Mouse (Mus musculus) liver, embryonic 14.5 days (tissue): ENCODE data around the gene Sh3pxd2a. TPM values are rescaled to one million over a fixed set of nuclear protein-coding genes. Genes with fewer than 3 reads are reported as not detected.

Experiments
- ATAC-seq: fragments of 200-750 bp; cut with Nextera tagmentation; 2 replicates; pipeline ENCODE4 v1.8.0; 2017; ENCODE audit warnings: moderate number of reproducible peaks, mild to moderate bottlenecking, moderate library complexity; ENCODE audit not compliant: insufficient read depth
- DNase-seq, 3 experiments: peaks; one replicate each; pipeline ENCODE4 v3.0.0-alpha.2; 2012 to 2013; ENCODE audit warnings: low read depth in 3 of 3, low spot score in 3 of 3
- H3K27ac ChIP-seq: fragments of 300-500 bp; sonication (generic); 2 replicates; pipeline ENCODE4 v1.5.1; 2014; ENCODE audit warnings: moderate library complexity, mild to moderate bottlenecking, control low read depth, inconsistent platforms
- H3K27me3 ChIP-seq: fragments of 300-500 bp; sonication (generic); 2 replicates; pipeline ENCODE4 v1.6.1; 2014; ENCODE audit warnings: mild to moderate bottlenecking, low read length, moderate library complexity; ENCODE audit not compliant: control insufficient read depth, insufficient read depth
- H3K36me3 ChIP-seq: fragments of 300-500 bp; sonication (generic); replicated peaks from 2 replicates; pipeline ENCODE4 v1.6.1; 2014; ENCODE audit warnings: low read depth; ENCODE audit not compliant: control insufficient read depth, insufficient read depth
- H3K4me1 ChIP-seq, 2 experiments: fragments of 200-500 bp in 1 of 2; fragments of 300-500 bp in 1 of 2; sonication (generic) in 1 of 2; replicated peaks; 2 replicates each; pipeline ENCODE4 v1.6.1; 2012 to 2014; ENCODE audit warnings: antibody characterized with exemption in 1 of 2, inconsistent platforms in 1 of 2, low read length in 1 of 2; ENCODE audit not compliant: control insufficient read depth in 2 of 2, insufficient read depth in 2 of 2
- H3K4me2 ChIP-seq: fragments of 300-500 bp; sonication (generic); 2 replicates; pipeline ENCODE4 v1.6.1; 2014; ENCODE audit warnings: low read depth, mild to moderate bottlenecking, control low read depth, moderate library complexity
- H3K4me3 ChIP-seq, 2 experiments: fragments of 200-500 bp in 1 of 2; fragments of 300-500 bp in 1 of 2; sonication (generic) in 1 of 2; 2 replicates each; pipeline ENCODE4 v1.5.1; 2012 to 2014; ENCODE audit warnings: low read depth in 2 of 2, low read length in 2 of 2, mild to moderate bottlenecking in 2 of 2, control low read depth in 1 of 2, inconsistent platforms in 1 of 2, moderate library complexity in 1 of 2; ENCODE audit not compliant: insufficient read depth in 1 of 2
- H3K9ac ChIP-seq: fragments of 300-500 bp; sonication (generic); replicated peaks from 2 replicates; pipeline ENCODE4 v1.6.1; 2014; ENCODE audit warnings: mild to moderate bottlenecking, control low read depth, moderate library complexity
- H3K9me3 ChIP-seq: fragments of 300-500 bp; sonication (generic); 2 replicates; pipeline ENCODE4 v1.6.1; 2016; ENCODE audit warnings: low read length, mixed read lengths; ENCODE audit not compliant: control insufficient read depth
- CTCF ChIP-seq: IDR thresholded peaks from 2 replicates; pipeline ENCODE4 v1.5.1; 2016; ENCODE audit warnings: antibody characterized with exemption, low read depth, control low read depth
- EP300 ChIP-seq: IDR thresholded peaks from 2 replicates; pipeline ENCODE4 v1.6.1; 2016; ENCODE audit warnings: antibody characterized with exemption, low read depth
- WGBS: fragments of 180-500 bp; shearing (Covaris S2); extraction: QIAGEN DNeasy Blood & Tissue Kit; methylation state at CpG from one replicate; pipeline ENCODE4 v1.1.7; 2014; ENCODE audit not compliant: insufficient replicate concordance; 5-methylcytosine and 5-hydroxymethylcytosine counted together
- polyA plus RNA-seq, 2 experiments: library from polyadenylated mRNA; depleted of rRNA in 1 of 2; stranded (reverse) in 1 of 2; unstranded in 1 of 2; fragments of >200 nt; fragmentation: Nextera tagmentation in 1 of 2; extraction: Ambion mirVana in 1 of 2; gene quantifications; 2 replicates each; pipeline versions ENCODE4 v1.2.1 to v1.2.3; 2012 to 2014

Gene Sh3pxd2a
- polyA plus RNA-seq, 2 experiments: 0.50 to 1.6 TPM

DNA sequence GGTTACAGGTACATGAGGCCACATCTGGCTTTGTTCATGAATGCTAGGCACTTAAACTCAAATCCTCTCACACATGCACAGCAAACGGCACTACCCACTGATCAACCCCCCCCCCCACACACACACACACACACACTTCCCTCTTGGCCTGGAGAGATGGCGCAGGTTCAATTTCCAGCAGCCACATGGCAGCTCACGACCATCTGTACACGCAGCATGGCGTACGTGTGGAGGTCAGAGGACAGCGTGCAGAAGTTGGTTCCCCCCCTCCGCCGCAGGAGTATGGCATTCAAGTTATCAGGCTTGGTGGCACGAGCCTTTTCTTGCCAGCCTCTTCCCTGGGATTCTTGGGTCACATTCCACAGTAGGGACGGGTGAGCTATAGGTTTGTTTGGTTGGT is 92.7 kb downstream of the Sh3pxd2a start:
- H3K4me3 ChIP-seq: no peak overlapping the region
- no peak overlapping the region for H3K4me2 ChIP-seq
- H3K9me3 ChIP-seq: no peaks in the 10 kb centered on the region
- ATAC-seq (no peak), DNase-seq (no peak)
- peaks cover 0 to 5% of the 10 kb centered on the region in 2 experiments; a peak in 2 of 4 replicates for H3K4me1 ChIP-seq
- WGBS: 78% methylated on average over 11 of the region's 11 CpGs
- TF ChIP-seq EP300: no peak
- TF ChIP-seq CTCF: no peak
- H3K9ac ChIP-seq: no peak overlapping the region
- H3K36me3 ChIP-seq: no peaks in the 10 kb centered on the region
- H3K27ac ChIP-seq: no peak overlapping the region
- H3K27me3 ChIP-seq: no peaks in the 10 kb centered on the region

DNA sequence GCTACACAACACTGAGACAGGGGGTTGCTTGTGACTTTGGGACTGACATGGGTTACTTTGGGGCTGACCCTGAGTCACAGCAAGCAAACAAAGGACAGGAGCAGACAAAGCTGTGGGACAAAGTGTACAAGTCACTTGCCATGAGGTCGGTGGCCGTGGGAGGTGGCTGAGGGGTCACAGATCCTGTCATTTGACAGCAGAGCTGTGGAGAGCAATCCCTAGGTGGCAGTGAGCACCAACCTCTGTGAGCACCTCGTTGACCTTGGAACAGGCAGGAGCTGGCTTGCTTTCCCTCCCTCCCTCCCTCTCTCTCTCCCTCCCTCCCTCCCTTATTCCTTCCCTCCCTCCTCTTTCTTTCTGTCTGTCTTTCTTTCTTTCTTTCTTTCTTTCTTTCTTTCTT is 95.2 kb downstream of the Sh3pxd2a start:
- ATAC-seq: no peak

DNA sequence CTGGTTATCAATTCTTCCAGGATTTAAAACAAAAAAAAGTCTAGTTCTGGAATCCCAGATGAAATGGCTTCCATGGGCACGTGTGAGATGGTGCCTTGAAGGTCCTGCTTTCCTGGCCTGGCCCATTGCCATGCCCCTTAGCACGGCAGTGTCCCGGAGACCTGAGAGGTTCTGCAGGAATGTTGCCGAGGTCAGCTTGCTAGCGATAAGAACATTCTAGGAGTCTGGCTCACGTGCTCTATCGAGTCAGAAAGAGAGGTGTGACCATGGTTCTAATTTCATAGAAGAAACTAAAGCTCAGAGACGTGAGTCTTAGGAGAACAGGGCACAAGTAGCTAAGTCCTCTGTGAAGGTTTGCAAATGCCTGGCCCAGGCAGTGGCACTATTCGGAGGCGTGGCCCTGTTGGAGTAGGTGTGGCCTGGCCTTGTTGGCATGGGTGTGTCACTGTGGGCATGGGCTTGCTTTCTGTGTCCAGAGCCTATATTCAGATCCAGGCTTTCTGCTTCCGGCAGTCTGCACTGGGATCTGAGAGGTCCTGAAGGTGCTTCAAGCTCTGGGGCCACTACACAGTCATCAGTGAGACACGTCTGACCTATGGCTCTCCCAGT is 96.8 kb downstream of the Sh3pxd2a start:
- Histone ChIP-seq H3K4me3 (no peak overlapping the region), H3K36me3 (no peaks in the 10 kb centered on the region), H3K9me3 (no peaks in the 10 kb centered on the region), H3K4me2 (no peak overlapping the region), H3K27ac (no peak overlapping the region), H3K4me1 (peaks cover 0 to 4% of the 10 kb centered on the region in 2 experiments; a peak in 2 of 4 replicates), H3K9ac (no peak overlapping the region), H3K27me3 (no peaks in the 10 kb centered on the region)
- TF ChIP-seq EP300 (no peak), CTCF (no peak)
- ATAC-seq (no peak), DNase-seq (no peak)
- 75% methylated on average over 12 of the region's 12 CpGs for WGBS

More for the DNA sequence above, 95.2 kb downstream of the Sh3pxd2a start:
- Histone ChIP-seq H3K9me3 (no peaks in the 10 kb centered on the region), H3K4me2 (no peak overlapping the region), H3K27ac (no peak overlapping the region), H3K4me3 (no peak overlapping the region), H3K9ac (no peak overlapping the region), H3K27me3 (no peaks in the 10 kb centered on the region), H3K4me1 (peaks cover 0 to 4% of the 10 kb centered on the region in 2 experiments; a peak in 2 of 4 replicates), H3K36me3 (no peaks in the 10 kb centered on the region)
- no peak for DNase-seq
- TF ChIP-seq EP300 (no peak), CTCF (0 out of 2 replicates have a peak, but pooled peaks have one; percentile 15)
- 44% methylated on average over 3 of the region's 3 CpGs for WGBS

DNA sequence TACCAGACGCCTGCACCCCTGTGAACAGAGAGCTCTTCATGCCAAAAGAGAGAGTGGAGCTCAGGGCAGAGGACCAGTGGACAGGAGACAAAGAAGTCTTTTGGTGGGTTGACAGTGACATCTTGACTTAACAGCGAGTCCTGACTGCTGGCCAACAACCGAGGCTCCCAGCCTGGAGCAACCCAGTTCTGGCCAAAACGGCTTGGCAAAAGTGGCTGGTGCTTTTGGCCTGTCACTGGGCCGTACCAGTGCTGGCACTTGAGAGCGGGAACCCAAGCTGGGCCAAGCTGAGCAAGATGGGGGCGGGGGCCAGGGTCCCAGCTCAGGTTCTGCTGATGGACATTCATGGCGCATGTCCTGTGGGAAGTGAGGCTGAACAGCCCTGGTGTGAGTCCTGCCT is 97.6 kb downstream of the Sh3pxd2a start:
- WGBS: 66% methylated on average over 8 of the region's 8 CpGs
- TF ChIP-seq EP300 (no peak), CTCF (no peak)
- no peak overlapping the region for H3K4me3 ChIP-seq
- H3K36me3 ChIP-seq: no peaks in the 10 kb centered on the region
- no peaks in the 10 kb centered on the region for H3K27me3 ChIP-seq
- ATAC-seq: no peak
- peaks cover 0 to 4% of the 10 kb centered on the region in 2 experiments; a peak in 2 of 4 replicates for H3K4me1 ChIP-seq
- H3K4me2 ChIP-seq: no peak overlapping the region
- no peak overlapping the region for H3K27ac ChIP-seq
- no peak overlapping the region for H3K9ac ChIP-seq
- DNase-seq: no peak
- no peaks in the 10 kb centered on the region for H3K9me3 ChIP-seq

DNA sequence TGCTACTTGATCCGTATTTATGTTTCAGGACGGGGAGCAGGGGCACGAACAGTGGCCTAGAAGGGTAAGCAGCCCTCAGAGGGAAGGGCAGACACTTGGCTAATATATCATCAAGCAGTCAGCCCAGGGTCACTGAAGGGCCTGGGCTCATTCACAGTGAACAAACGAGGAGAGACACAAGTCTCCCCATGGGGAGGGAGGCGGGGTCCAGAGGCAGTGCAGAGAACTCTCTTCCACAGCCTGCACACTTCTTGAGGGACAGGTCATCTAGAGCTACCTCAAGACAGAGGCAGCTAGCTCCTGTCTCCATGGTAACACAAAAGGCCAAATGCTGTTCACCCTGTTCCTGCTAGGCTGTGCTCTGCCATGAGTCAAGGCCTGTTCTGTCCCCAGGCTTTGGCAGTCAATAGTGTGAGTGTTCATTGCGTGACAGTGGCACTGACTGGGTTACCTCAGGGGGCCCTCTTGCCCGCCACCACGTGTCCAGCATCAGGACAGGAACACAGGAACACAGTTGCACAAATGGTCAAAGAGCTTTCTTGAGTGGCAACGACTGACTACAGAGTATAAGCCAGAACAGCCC is 101.0 kb downstream of the Sh3pxd2a start:
- Histone ChIP-seq H3K9me3 (no peaks in the 10 kb centered on the region), H3K9ac (no peak overlapping the region), H3K4me1 (peaks cover 0 to 7% of the 10 kb centered on the region in 2 experiments; a peak in 2 of 4 replicates), H3K36me3 (no peaks in the 10 kb centered on the region), H3K27me3 (no peaks in the 10 kb centered on the region), H3K4me3 (no peak overlapping the region), H3K4me2 (no peak overlapping the region), H3K27ac (no peak overlapping the region)
- DNase-seq (no peak), ATAC-seq (no peak)
- TF ChIP-seq EP300: no peak
- no peak for TF ChIP-seq CTCF
- WGBS: 59% methylated on average over 9 of the region's 9 CpGs
